Mouse (Mus musculus) mouse trophoblast stem cell (cell line): Measurements from ENCODE around the gene Ccl12.

Experiments used
- in situ Hi-C, 2 experiments: fragments of 300-500 bp; cut with MseI, MboI; formaldehyde crosslinking; loops; 2 replicates in 1 of 2; 3 replicates in 1 of 2; pipeline ENCODE4 v1.15.1; 2025

The Ccl12 gene

GRCm38 (mm10) chr11:82101529-82101928 lies at the start of gene Ccl12:
Gene Ccl12 (plus strand): TSS chr11:82101845.
- in situ Hi-C loops = no loop called here

- in situ Hi-C loops = loop anchor here in 1 of 2 experiments (5.0 kb wide), 1 partner anchor 123 kb away; no protein-coding TSS in a partner anchor
Measured at GRCm38 (mm10) chr11:82053849-82054248, 47.8 kb upstream of the Ccl12 start.

- in situ Hi-C loops = no loop called here
Measured at GRCm38 (mm10) chr11:82057646-82058045, 44.0 kb upstream of the Ccl12 start, which contains the start of gene Ccl11. Gene Ccl11 (plus strand): TSS chr11:82057823.

- in situ Hi-C loops = no loop called here
Measured at GRCm38 (mm10) chr11:82062226-82062625, 39.4 kb upstream of the Ccl12 start.

- in situ Hi-C loops = no loop called here
Measured at GRCm38 (mm10) chr11:82063454-82063853, 38.2 kb upstream of the Ccl12 start.

- in situ Hi-C loops = no loop called here
Measured at GRCm38 (mm10) chr11:82066953-82067571, 34.6 kb upstream of the Ccl12 start.

- in situ Hi-C loops = no loop called here
Measured at GRCm38 (mm10) chr11:82071076-82071475, 30.6 kb upstream of the Ccl12 start.

- in situ Hi-C loops = no loop called here
Measured at GRCm38 (mm10) chr11:82072374-82072773, 29.3 kb upstream of the Ccl12 start.

GRCm38 (mm10) chr11:82072984-82073383 lies 28.7 kb upstream of the Ccl12 start:
- in situ Hi-C loops = no loop called here

GRCm38 (mm10) chr11:82073686-82074085 lies 28.0 kb upstream of the Ccl12 start:
- in situ Hi-C loops = no loop called here

GRCm38 (mm10) chr11:82077031-82077430 lies 24.6 kb upstream of the Ccl12 start:
- in situ Hi-C loops = no loop called here

GRCm38 (mm10) chr11:82078136-82078730 lies 23.4 kb upstream of the Ccl12 start:
- in situ Hi-C loops = no loop called here

- in situ Hi-C loops = no loop called here
Measured at GRCm38 (mm10) chr11:82080865-82081264, 20.8 kb upstream of the Ccl12 start.

GRCm38 (mm10) chr11:82084360-82084759 lies 17.3 kb upstream of the Ccl12 start:
- in situ Hi-C loops = no loop called here

- in situ Hi-C loops = no loop called here
Measured at GRCm38 (mm10) chr11:82099511-82100323, 1.9 kb upstream of the Ccl12 start.

GRCm38 (mm10) chr11:82101087-82101486 lies 558 bp upstream of the Ccl12 start:
- in situ Hi-C loops = no loop called here

- in situ Hi-C loops = no loop called here
Measured at GRCm38 (mm10) chr11:82109611-82110010, 8.0 kb downstream of the Ccl12 start.

- in situ Hi-C loops = no loop called here
Measured at GRCm38 (mm10) chr11:82110372-82111248, 9.0 kb downstream of the Ccl12 start.

GRCm38 (mm10) chr11:82114885-82115284 lies 13.2 kb downstream of the Ccl12 start, which contains the start of gene Ccl8:
Gene Ccl8 (plus strand): TSS chr11:82115185.
- in situ Hi-C loops = no loop called here

- in situ Hi-C loops = no loop called here
Measured at GRCm38 (mm10) chr11:82116041-82116440, 14.4 kb downstream of the Ccl12 start.

GRCm38 (mm10) chr11:82132977-82133376 lies 31.3 kb downstream of the Ccl12 start:
- in situ Hi-C loops = no loop called here
